Mouse (Mus musculus): Measurements from ENCODE around the gene Gm26938. TPM values are rescaled to one million over a fixed set of nuclear protein-coding genes. Genes with fewer than 3 reads are reported as not detected.

The Gm26938 gene
- polyA plus RNA-seq, 1 experiment from 2014 or later, result not detected

Small RNA genes within 50 kb of the gene (microRNA-seq; reads per million reads assigned to microRNA genes)
- not detected for gene Mir7037

Other genes with a start within 250 kb of the Gm26938 start
- gene Micall2, start 90.1 kb downstream of the Gm26938 start, polyA plus RNA-seq (2015; fragmentation: Nextera tagmentation; extraction: Ambion mirVana), result 4.4 and 4.9 TPM in 2 replicates
- gene Ints1, start 50.7 kb downstream of the Gm26938 start, polyA plus RNA-seq (2015; fragmentation: Nextera tagmentation; extraction: Ambion mirVana), result 21.2 and 21.5 TPM in 2 replicates
- gene Mafk, start 34.9 kb downstream of the Gm26938 start, polyA plus RNA-seq (2015; fragmentation: Nextera tagmentation; extraction: Ambion mirVana), result 11.9 and 12.5 TPM in 2 replicates
- 11.1 and 12.0 TPM in 2 replicates for gene Tmem184a, start 6.5 kb downstream of the Gm26938 start, polyA plus RNA-seq (2015; fragmentation: Nextera tagmentation; extraction: Ambion mirVana)
- gene Psmg3, start 478 bp upstream of the Gm26938 start, polyA plus RNA-seq (2015; fragmentation: Nextera tagmentation; extraction: Ambion mirVana), result 61.2 and 68.5 TPM in 2 replicates
- 1.2 and 1.3 TPM in 2 replicates for gene Elfn1, start 81.5 kb upstream of the Gm26938 start, polyA plus RNA-seq (2015; fragmentation: Nextera tagmentation; extraction: Ambion mirVana)

All from limb, embryonic 15.5 days (tissue).